Mouse (Mus musculus) heart, postnatal 0 days (tissue): ENCODE measurements around the gene Cdon. TPM values are rescaled to one million over a fixed set of nuclear protein-coding genes. Genes with fewer than 3 reads are reported as not detected.
A peak's percentile ranks its signal among the peaks of the same experiment; 100 is the strongest.

ENCODE experiments used
- ATAC-seq: fragments of 200-750 bp; cut with Nextera tagmentation; 2 replicates; pipeline ENCODE4 v1.8.0; 2017; ENCODE audit warnings: low read depth, moderate number of reproducible peaks, moderate library complexity; ENCODE audit not compliant: insufficient read depth
- DNase-seq: peaks from one replicate; pipeline ENCODE4 v3.0.0-alpha.2; 2016; ENCODE audit warnings: low spot score
- H3K27ac ChIP-seq: fragments of 300-500 bp; sonication (generic); 2 replicates; pipeline ENCODE4 v1.5.1; 2014; ENCODE audit warnings: low read depth, mild to moderate bottlenecking
- H3K27me3 ChIP-seq: fragments of 300-500 bp; sonication (generic); 2 replicates; pipeline ENCODE4 v1.6.1; 2014; ENCODE audit warnings: low read length, mixed read lengths; ENCODE audit not compliant: control insufficient read depth, insufficient read depth
- H3K36me3 ChIP-seq: fragments of 300-500 bp; sonication (generic); replicated peaks from 2 replicates; pipeline ENCODE4 v1.6.1; 2014; ENCODE audit warnings: low read length, mixed read lengths; ENCODE audit not compliant: control insufficient read depth, insufficient read depth
- H3K4me1 ChIP-seq: fragments of 300-500 bp; sonication (generic); 2 replicates; pipeline ENCODE4 v1.6.1; 2014; ENCODE audit warnings: antibody characterized with exemption; ENCODE audit not compliant: control insufficient read depth, insufficient read depth
- H3K4me2 ChIP-seq: fragments of 300-500 bp; sonication (generic); 2 replicates; pipeline ENCODE4 v1.6.1; 2014; ENCODE audit warnings: low read depth, mild to moderate bottlenecking, low read length, moderate library complexity
- H3K4me3 ChIP-seq: fragments of 300-500 bp; sonication (generic); 2 replicates; pipeline ENCODE4 v1.5.1; 2014; ENCODE audit warnings: low read depth, low read length
- H3K9ac ChIP-seq: fragments of 300-500 bp; sonication (generic); replicated peaks from 2 replicates; pipeline ENCODE4 v1.6.1; 2014; ENCODE audit warnings: low read depth, low read length, mixed read lengths
- H3K9me3 ChIP-seq: fragments of 300-500 bp; sonication (generic); replicated peaks from 2 replicates; pipeline ENCODE4 v1.6.1; 2016; ENCODE audit warnings: low read length; ENCODE audit not compliant: control insufficient read depth
- CTCF ChIP-seq: IDR thresholded peaks from 2 replicates; pipeline ENCODE4 v1.5.1; 2016; ENCODE audit warnings: antibody characterized with exemption, control low read depth, low read depth
- EP300 ChIP-seq: IDR thresholded peaks from 2 replicates; pipeline ENCODE4 v1.6.1; 2016; ENCODE audit warnings: antibody characterized with exemption, low read depth
- WGBS: fragments of 180-500 bp; shearing (Covaris S2); extraction: QIAGEN DNeasy Blood & Tissue Kit; methylation state at CpG from one replicate; pipeline ENCODE4 v1.1.7; 2014; 5-methylcytosine and 5-hydroxymethylcytosine counted together
- polyA plus RNA-seq: library from polyadenylated mRNA; unstranded; fragments of >200 nt; fragmentation: Nextera tagmentation; extraction: Ambion mirVana; gene quantifications from 2 replicates; pipeline ENCODE4 v1.2.1, GENCODE M21; 2015
- total RNA-seq: library from RNA; depleted of rRNA; stranded (reverse); fragments of >200 nt; gene quantifications from 2 replicates; pipeline ENCODE4 v1.2.3, GENCODE M21; 2014; ENCODE audit warnings: low replicate concordance; rRNA removed

Gene Cdon
- 36.4 and 41.7 TPM in 2 replicates for total RNA-seq
- polyA plus RNA-seq = 2.2 and 2.3 TPM in 2 replicates

GRCm38 (mm10) chr9:35420805-35421719, at the start of gene Cdon:
Cdon (plus strand) TSS chr9:35421128.
- Histone ChIP-seq H3K4me1 (peaks cover 12% of the 10 kb centered on the region), H3K4me2 (peak within 1 kb of the TSS; percentile 76), H3K9me3 (no peaks in the 10 kb centered on the region), H3K4me3 (peak within 1 kb of the TSS; percentile 91), H3K36me3 (no peaks in the 10 kb centered on the region), H3K9ac (peak within 1 kb of the TSS; percentile 81), H3K27me3 (no peaks in the 10 kb centered on the region), H3K27ac (peak within 1 kb of the TSS; percentile 83)
- peak; percentile 94 for DNase-seq
- no peak for TF ChIP-seq CTCF
- no peak for TF ChIP-seq EP300
- peak; percentile 97 for ATAC-seq
- under 1% methylated on average over 64 of the region's 97 CpGs for WGBS

DNA sequence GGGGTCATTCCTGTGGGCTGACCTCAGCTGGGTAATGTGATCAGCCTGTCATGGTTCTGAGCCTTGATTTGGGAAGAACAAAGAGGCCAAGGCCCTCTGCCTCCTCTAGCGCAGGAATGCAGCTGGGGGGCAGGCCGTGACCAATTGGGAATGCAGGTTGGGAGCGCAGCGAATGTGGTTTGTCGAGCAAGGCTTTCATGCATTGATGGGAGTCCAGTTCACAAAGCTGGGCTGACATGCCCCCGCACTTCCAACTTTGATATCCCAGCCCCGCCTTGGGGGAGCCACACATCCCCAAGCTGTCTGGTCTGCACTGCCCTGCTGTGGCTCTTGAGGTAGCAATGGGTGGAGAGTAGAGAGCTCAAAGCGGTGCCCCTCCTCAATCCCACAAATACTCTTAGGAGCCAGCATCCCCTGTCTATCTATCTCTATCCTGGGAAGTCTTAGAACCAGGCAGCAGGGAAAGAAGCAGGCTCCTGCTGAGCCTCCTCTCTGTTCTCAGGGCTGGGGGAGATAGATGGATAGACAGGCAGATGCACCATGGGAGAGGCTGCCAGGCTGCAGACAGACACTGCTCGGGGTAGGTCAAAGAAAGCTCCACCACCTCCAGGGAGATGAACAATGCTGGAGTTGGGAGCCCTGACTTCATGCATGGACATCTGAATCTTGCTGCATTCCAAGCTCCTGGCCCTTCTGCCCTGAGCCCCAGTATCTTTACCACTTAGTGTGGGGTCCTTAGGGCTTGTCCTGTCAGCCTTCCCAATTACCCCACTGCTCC, 48.4 kb upstream of the Cdon start:
- DNase-seq (no peak), ATAC-seq (no peak)
- Histone ChIP-seq H3K27ac (no peak overlapping the region), H3K9ac (no peak overlapping the region), H3K9me3 (no peaks in the 10 kb centered on the region), H3K4me3 (no peak overlapping the region), H3K36me3 (no peaks in the 10 kb centered on the region), H3K4me1 (no peaks in the 10 kb centered on the region), H3K27me3 (no peaks in the 10 kb centered on the region), H3K4me2 (no peak overlapping the region)
- 55% methylated on average over 9 of the region's 9 CpGs for WGBS
- no peak for TF ChIP-seq EP300
- TF ChIP-seq CTCF = no peak

GRCm38 (mm10) chr9:35377916-35378315, 43.0 kb upstream of the Cdon start:
- no peak for ATAC-seq
- 49% methylated on average over 2 of the region's 2 CpGs for WGBS
- Histone ChIP-seq H3K9ac (no peak overlapping the region), H3K27me3 (no peaks in the 10 kb centered on the region), H3K27ac (no peak overlapping the region), H3K36me3 (no peaks in the 10 kb centered on the region), H3K4me2 (no peak overlapping the region), H3K4me3 (no peak overlapping the region), H3K4me1 (no peaks in the 10 kb centered on the region), H3K9me3 (no peaks in the 10 kb centered on the region)
- DNase-seq = no peak
- TF ChIP-seq CTCF = no peak
- TF ChIP-seq EP300 = no peak

DNA sequence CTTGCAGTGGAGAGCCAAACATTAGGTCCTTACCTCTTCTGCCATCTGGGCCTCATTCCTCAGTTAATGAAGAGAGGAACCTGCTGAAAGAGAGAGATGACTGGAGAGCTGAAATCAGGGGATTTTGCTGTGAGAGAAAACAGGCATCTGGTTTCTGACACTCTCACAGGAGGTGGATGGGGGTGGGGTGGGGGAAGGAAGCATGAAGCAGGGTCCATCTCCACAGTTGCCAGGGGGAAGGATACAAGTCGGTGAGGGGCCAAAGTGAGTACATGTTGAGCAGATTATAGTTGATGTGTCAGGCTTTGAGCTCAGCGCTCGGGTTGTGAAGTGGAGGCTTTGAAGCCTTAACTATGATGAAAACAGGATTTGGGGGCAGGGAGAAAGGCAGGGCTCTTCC, 41.9 kb upstream of the Cdon start:
- 45% methylated on average over 3 of the region's 3 CpGs for WGBS
- no peak overlapping the region for H3K27ac ChIP-seq
- no peaks in the 10 kb centered on the region for H3K4me1 ChIP-seq
- no peak for TF ChIP-seq CTCF
- TF ChIP-seq EP300 = no peak
- no peaks in the 10 kb centered on the region for H3K36me3 ChIP-seq
- H3K27me3 ChIP-seq = no peaks in the 10 kb centered on the region
- H3K9ac ChIP-seq = no peak overlapping the region
- no peaks in the 10 kb centered on the region for H3K9me3 ChIP-seq
- ATAC-seq (no peak), DNase-seq (no peak)
- H3K4me3 ChIP-seq = no peak overlapping the region
- H3K4me2 ChIP-seq = no peak overlapping the region

- no peak for TF ChIP-seq CTCF
- TF ChIP-seq EP300 = no peak
- WGBS = 59% methylated on average over 7 of the region's 7 CpGs
These were observed 21.0 kb upstream of the Cdon start for GRCm38 (mm10) chr9:35399896-35400295.

More at GRCm38 (mm10) chr9:35399896-35400295, 21.0 kb upstream of the Cdon start:
- Histone ChIP-seq H3K27me3 (0 out of 2 replicates have a peak, but pooled peaks cover 8% of the 10 kb centered on the region), H3K9me3 (no peaks in the 10 kb centered on the region), H3K9ac (no peak overlapping the region), H3K4me2 (no peak overlapping the region), H3K36me3 (no peaks in the 10 kb centered on the region), H3K4me3 (no peak overlapping the region), H3K4me1 (peaks cover 3% of the 10 kb centered on the region; the same call in 1 of the 2 replicates), H3K27ac (no peak overlapping the region)
- ATAC-seq (no peak), DNase-seq (no peak)
